Mouse (Mus musculus): ENCODE measurements around the gene Os9.
"Not testable (repeated sequence)": the region's sequence is repeated elsewhere in the genome, so short reads cannot be mapped to it uniquely, and the experiment has no call there.

GRCm38 (mm10) chr10:127062101-127062500 is 58.8 kb downstream of the Os9 start:
- TF ChIP-seq POLR2A (IDR thresholded peaks at IDR 0.05; ENCODE audit: insufficient read depth, low read depth, low read length); CTCF (IDR thresholded peaks at IDR 0.05); EP300 (IDR thresholded peaks at IDR 0.05; ENCODE audit: insufficient read depth, low read depth, low read length): not testable (repeated sequence)
